18 mouse cellular contexts compared by ENCODE assay signal in genomic region chr5:140633432-140633831, GRCm38 (mm10).
"Had no signal": no experiment of that assay in that cellular context is flagged by ENCODE, and none has a peak within 500 bp of the region (broad histone marks: within the 10 kb centered on the region; RNA-seq: fewer than 3 reads in every experiment).

No protein-coding gene starts in this region.

- H3K27ac ChIP-seq: limb, embryonic 10.5 days; limb, embryonic 13.5 days; liver, embryonic 12.5 days; liver, embryonic 15.5 days; stomach, embryonic 15.5 days had no signal

- H3K4me1 ChIP-seq: stomach, embryonic 15.5 days had no signal

- H3K4me2 ChIP-seq: limb, embryonic 13.5 days; liver, embryonic 12.5 days; liver, embryonic 15.5 days; stomach, embryonic 15.5 days had no signal

- H3K9ac ChIP-seq: limb, embryonic 13.5 days; liver, embryonic 12.5 days; liver, embryonic 15.5 days; stomach, embryonic 15.5 days had no signal

- H3K27me3 ChIP-seq: limb, embryonic 13.5 days; liver, embryonic 12.5 days; liver, embryonic 15.5 days; stomach, embryonic 15.5 days had no signal

- DNase-seq: kidney, adult 18-20 months; kidney, adult 9 months; kidney, postnatal 14 days; kidney, postnatal 4 days; liver; lung, adult 18-20 months; lung, postnatal 14 days; lung, postnatal 4 days; midbrain, embryonic 14.5 days; right cerebral cortex, postnatal 25 days; spleen, adult 18-20 months; thymus, postnatal 25 days had no signal

- H3K9me3 ChIP-seq: limb, embryonic 10.5 days; liver, embryonic 12.5 days; liver, embryonic 15.5 days; stomach, embryonic 15.5 days had no signal

- ATAC-seq: intestine, embryonic 16.5 days; liver, embryonic 12.5 days had no signal

- H3K4me3 ChIP-seq: limb, embryonic 10.5 days; limb, embryonic 13.5 days; liver, embryonic 12.5 days; liver, embryonic 15.5 days; stomach, embryonic 15.5 days had no signal
